Mouse (Mus musculus): Measurements from ENCODE around the gene Dhx15. TPM values are rescaled to one million over a fixed set of nuclear protein-coding genes. Genes with fewer than 3 reads are reported as not detected.
A peak's percentile ranks its signal among the peaks of the same experiment; 100 is the strongest.

Dhx15 gene
- polyA plus RNA-seq, 1 experiment = 89.4 TPM

GRCm38 (mm10) chr5:52230466-52230865, 40.2 kb upstream of the Dhx15 start:
- 86% methylated on average over 7 of the region's 7 CpGs for WGBS
- no peak for TF ChIP-seq CTCF (IDR thresholded peaks at IDR 0.05; ENCODE audit: control insufficient read depth, insufficient read depth, low read length)
- no peak for TF ChIP-seq POLR2A (IDR thresholded peaks at IDR 0.05; ENCODE audit: borderline replicate concordance, control insufficient read depth, low read depth, low read length)
- Histone ChIP-seq H3K4me3 (replicated peaks; ENCODE audit: control insufficient read depth, low read depth, low read length) (no peak overlapping the region), H3K27ac (ENCODE audit: control insufficient read depth, insufficient read depth, low read depth, low read length, poor library complexity) (no peak overlapping the region), H3K4me1 (ENCODE audit: control insufficient read depth, insufficient read depth, low read length) (no peaks in the 10 kb centered on the region)

DNA sequence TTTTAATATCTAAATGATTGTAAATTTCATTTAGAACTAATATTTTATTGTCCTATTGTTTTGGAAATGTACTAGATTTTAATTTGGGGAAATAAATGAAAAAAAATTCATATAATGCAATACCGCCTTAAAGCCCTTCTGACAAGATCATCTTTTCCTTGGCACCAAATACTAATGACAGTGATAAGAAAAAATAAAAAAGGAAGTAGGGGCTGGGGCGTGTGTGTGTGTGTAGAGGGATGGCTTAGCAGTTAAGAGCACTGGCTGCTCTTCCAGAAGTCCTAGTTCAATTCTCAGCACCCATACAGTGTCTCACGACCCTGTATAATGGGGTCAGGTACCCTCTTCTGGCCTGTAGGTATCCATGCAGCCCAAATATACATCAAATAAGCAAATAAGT, 36.4 kb upstream of the Dhx15 start:
- Histone ChIP-seq H3K4me1 (ENCODE audit: control insufficient read depth, insufficient read depth, low read length) (no peaks in the 10 kb centered on the region), H3K4me3 (replicated peaks; ENCODE audit: control insufficient read depth, low read depth, low read length) (no peak overlapping the region), H3K27ac (ENCODE audit: control insufficient read depth, insufficient read depth, low read depth, low read length, poor library complexity) (no peak overlapping the region)
- 40% methylated on average over 3 of the region's 3 CpGs for whole genome bisulfite sequencing
- no peak for TF ChIP-seq CTCF (IDR thresholded peaks at IDR 0.05; ENCODE audit: control insufficient read depth, insufficient read depth, low read length)
- TF ChIP-seq POLR2A (IDR thresholded peaks at IDR 0.05; ENCODE audit: borderline replicate concordance, control insufficient read depth, low read depth, low read length) = no peak

DNA sequence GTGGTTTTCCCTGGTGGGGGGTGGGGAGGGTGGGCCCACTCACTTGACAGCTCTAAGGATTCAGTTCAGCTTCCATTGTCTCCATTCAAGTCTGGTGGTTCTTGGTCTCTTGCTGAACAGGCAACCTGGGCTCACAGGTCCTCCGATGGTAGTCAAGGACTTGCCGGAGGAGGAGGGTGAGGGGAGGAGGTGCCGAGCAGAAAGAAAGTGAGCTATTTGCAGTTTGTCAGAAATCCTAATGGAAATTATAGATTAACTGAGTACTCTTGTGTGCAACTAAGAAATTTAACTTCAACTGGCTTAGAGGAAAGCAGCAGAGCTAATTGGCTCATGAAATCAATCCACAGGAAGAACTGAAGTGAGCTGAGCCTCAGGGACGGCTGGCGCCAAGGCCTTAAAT, 31.3 kb upstream of the Dhx15 start:
- WGBS = 90% methylated on average over 5 of the region's 5 CpGs
- no peaks in the 10 kb centered on the region for H3K4me1 ChIP-seq (ENCODE audit: control insufficient read depth, insufficient read depth, low read length)
- H3K4me3 ChIP-seq (replicated peaks; ENCODE audit: control insufficient read depth, low read depth, low read length) = no peak overlapping the region

GRCm38 (mm10) chr5:52220013-52220804, 29.9 kb upstream of the Dhx15 start:
- no peak overlapping the region for H3K4me3 ChIP-seq (replicated peaks; ENCODE audit: control insufficient read depth, low read depth, low read length)
- no peaks in the 10 kb centered on the region for H3K4me1 ChIP-seq (ENCODE audit: control insufficient read depth, insufficient read depth, low read length)
- no peak overlapping the region for H3K27ac ChIP-seq (ENCODE audit: control insufficient read depth, insufficient read depth, low read depth, low read length, poor library complexity)
- WGBS = 55% methylated on average over 14 of the region's 14 CpGs
- TF ChIP-seq POLR2A (IDR thresholded peaks at IDR 0.05; ENCODE audit: borderline replicate concordance, control insufficient read depth, low read depth, low read length) (no peak), CTCF (IDR thresholded peaks at IDR 0.05; ENCODE audit: control insufficient read depth, insufficient read depth, low read length) (no peak)

More for the DNA sequence above, 31.3 kb upstream of the Dhx15 start:
- no peak overlapping the region for H3K27ac ChIP-seq (ENCODE audit: control insufficient read depth, insufficient read depth, low read depth, low read length, poor library complexity)
- TF ChIP-seq POLR2A (IDR thresholded peaks at IDR 0.05; ENCODE audit: borderline replicate concordance, control insufficient read depth, low read depth, low read length) (no peak), CTCF (IDR thresholded peaks at IDR 0.05; ENCODE audit: control insufficient read depth, insufficient read depth, low read length) (no peak)

DNA sequence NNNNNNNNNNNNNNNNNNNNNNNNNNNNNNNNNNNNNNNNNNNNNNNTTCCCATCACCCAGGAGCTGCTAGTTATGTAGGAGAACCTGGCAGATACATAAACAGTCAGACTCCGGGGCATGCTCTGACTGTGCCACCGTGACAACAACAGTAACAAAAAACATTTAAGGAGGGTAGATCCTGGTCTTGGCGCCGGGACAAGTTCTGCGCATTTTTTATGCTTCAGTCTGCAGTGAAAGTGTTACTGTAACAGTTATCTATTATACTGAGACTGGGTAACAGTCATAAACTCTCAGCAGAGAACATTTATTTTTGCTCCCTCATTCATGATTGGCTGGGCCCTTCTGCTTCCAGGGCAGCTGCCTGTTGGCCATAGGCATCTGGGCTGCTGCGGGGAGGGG, 27.9 kb upstream of the Dhx15 start:
- 89% methylated on average over 6 of the region's 6 CpGs for WGBS
- no peaks in the 10 kb centered on the region for H3K4me1 ChIP-seq (ENCODE audit: control insufficient read depth, insufficient read depth, low read length)
- no peak for TF ChIP-seq POLR2A (IDR thresholded peaks at IDR 0.05; ENCODE audit: borderline replicate concordance, control insufficient read depth, low read depth, low read length)
- TF ChIP-seq CTCF (IDR thresholded peaks at IDR 0.05; ENCODE audit: control insufficient read depth, insufficient read depth, low read length) = no peak
- no peak overlapping the region for H3K4me3 ChIP-seq (replicated peaks; ENCODE audit: control insufficient read depth, low read depth, low read length)
- H3K27ac ChIP-seq (ENCODE audit: control insufficient read depth, insufficient read depth, low read depth, low read length, poor library complexity) = no peak overlapping the region

DNA sequence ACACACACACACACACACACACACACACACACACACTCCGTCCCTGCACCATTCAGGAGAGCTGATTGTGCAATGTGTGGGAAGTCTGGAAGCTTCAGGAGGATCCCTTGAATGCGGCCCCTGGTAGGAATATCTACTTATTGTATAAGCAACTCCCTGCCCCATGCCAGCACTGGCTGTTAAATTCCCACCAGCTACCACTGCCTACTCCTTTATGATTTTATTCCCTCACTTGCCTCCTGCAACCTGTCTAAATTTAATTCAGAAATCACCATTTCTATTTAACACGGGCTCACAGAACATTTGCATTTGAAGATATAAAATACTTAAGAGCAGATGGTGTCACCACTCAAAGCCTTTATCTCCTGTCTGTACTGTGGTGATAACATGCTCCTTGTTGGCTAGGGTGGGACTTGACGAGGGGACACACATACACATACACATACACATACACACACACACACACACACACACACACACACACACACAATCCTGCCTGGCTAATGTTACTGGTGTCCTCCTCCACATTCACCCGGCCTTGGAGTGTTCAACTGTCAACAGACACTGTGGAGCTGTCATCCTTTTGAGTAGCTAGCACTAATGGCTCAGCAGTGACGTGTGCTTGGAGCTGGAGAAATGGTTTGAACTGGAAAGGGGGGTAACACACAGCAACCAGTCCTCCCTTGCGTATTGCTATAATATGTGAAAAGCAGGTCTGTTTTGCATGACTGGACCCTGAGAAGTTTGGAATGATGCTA, 23.0 kb upstream of the Dhx15 start:
- WGBS = 68% methylated on average over 7 of the region's 7 CpGs
- Histone ChIP-seq H3K27ac (ENCODE audit: control insufficient read depth, insufficient read depth, low read depth, low read length, poor library complexity) (no peak overlapping the region), H3K4me1 (ENCODE audit: control insufficient read depth, insufficient read depth, low read length) (no peaks in the 10 kb centered on the region), H3K4me3 (replicated peaks; ENCODE audit: control insufficient read depth, low read depth, low read length) (no peak overlapping the region)
- TF ChIP-seq POLR2A (IDR thresholded peaks at IDR 0.05; ENCODE audit: borderline replicate concordance, control insufficient read depth, low read depth, low read length) = no peak
- TF ChIP-seq CTCF (IDR thresholded peaks at IDR 0.05; ENCODE audit: control insufficient read depth, insufficient read depth, low read length) = no peak

- WGBS = 56% methylated on average over 1 of the region's 1 CpGs
- no peak overlapping the region for H3K27ac ChIP-seq (ENCODE audit: control insufficient read depth, insufficient read depth, low read depth, low read length, poor library complexity)
- peaks cover 1% of the 10 kb centered on the region; the same call in 1 of the 2 replicates for H3K4me1 ChIP-seq (ENCODE audit: control insufficient read depth, insufficient read depth, low read length)
- no peak for TF ChIP-seq CTCF (IDR thresholded peaks at IDR 0.05; ENCODE audit: control insufficient read depth, insufficient read depth, low read length)
- no peak for TF ChIP-seq POLR2A (IDR thresholded peaks at IDR 0.05; ENCODE audit: borderline replicate concordance, control insufficient read depth, low read depth, low read length)
- H3K4me3 ChIP-seq (replicated peaks; ENCODE audit: control insufficient read depth, low read depth, low read length) = peak overlapping the region; percentile 54
Observed at GRCm38 (mm10) chr5:52191180-52191468, 810 bp upstream of the Dhx15 start.

DNA sequence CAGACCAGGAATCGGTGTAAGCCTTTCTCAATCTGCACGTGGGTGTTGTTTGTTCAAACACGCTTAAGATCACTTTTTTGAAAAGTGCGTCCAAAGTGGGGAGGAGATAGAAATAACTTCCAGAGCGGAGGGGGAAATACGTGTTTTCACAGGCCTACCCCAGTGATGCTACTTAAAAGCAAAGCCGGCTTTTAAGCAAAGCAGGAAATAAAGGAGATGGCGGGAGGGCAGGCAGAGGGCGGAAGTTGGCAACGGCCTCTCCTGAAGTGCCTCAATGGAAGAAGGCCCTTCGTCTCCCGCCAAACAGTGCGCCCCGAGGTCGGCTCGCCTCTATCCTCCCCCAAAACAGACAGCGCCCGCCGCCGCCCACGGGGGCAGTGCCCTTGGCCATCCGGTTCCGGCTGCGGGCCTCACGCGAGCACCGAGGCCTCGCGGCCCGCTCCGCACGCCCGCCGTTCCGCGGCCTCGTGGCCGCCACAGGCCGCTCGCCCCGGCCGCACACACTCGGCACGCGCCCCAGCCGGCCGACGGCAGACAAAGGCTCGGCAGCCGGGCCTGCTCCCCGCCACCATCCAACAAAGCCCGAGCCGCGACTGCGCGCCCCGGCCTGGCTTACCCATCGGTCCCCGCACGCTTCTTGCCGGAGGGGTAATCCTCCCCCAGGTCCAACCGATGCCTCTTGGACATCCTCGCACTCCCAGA, 499 bp downstream of the Dhx15 start:
- WGBS = under 1% methylated on average over 61 of the region's 63 CpGs
- H3K4me3 ChIP-seq (replicated peaks; ENCODE audit: control insufficient read depth, low read depth, low read length) = peak overlapping the region; percentile 82
- 0 out of 2 replicates have a peak, but pooled peaks have one; percentile 26 for TF ChIP-seq POLR2A (IDR thresholded peaks at IDR 0.05; ENCODE audit: borderline replicate concordance, control insufficient read depth, low read depth, low read length)
- no peak for TF ChIP-seq CTCF (IDR thresholded peaks at IDR 0.05; ENCODE audit: control insufficient read depth, insufficient read depth, low read length)
- H3K27ac ChIP-seq (ENCODE audit: control insufficient read depth, insufficient read depth, low read depth, low read length, poor library complexity) = peak overlapping the region; percentile 92
- peaks cover 1% of the 10 kb centered on the region; the same call in 1 of the 2 replicates for H3K4me1 ChIP-seq (ENCODE audit: control insufficient read depth, insufficient read depth, low read length)
